Mouse (Mus musculus) lung, postnatal 10 days (tissue): ENCODE measurements around the gene Slc7a6.
A peak's percentile ranks its signal among the peaks of the same experiment; 100 is the strongest.

Experiments used
- DNase-seq: peaks from one replicate; pipeline ENCODE4 v3.0.0; 2021

The Slc7a6 gene

DNA sequence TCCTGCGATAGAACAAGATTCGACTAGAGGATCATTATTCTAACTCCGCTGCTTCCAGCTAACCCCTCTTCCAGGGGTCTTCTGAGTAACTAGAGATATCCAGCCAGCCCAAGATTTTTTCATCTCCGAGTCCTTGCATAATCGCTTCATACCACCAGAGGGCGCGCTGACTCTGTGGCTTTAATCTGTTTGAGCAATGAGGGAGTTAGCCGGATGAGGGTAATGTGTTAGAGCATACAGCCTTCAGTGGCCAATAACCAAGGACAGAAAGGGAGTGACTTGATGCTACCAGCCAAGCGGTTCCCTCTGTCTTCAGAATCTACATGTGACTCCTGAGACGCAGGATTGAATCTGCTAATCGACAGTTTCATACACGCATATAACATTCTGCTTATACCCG, 27.9 kb upstream of the Slc7a6 start:
- DNase-seq, result peak; percentile 90

DNA sequence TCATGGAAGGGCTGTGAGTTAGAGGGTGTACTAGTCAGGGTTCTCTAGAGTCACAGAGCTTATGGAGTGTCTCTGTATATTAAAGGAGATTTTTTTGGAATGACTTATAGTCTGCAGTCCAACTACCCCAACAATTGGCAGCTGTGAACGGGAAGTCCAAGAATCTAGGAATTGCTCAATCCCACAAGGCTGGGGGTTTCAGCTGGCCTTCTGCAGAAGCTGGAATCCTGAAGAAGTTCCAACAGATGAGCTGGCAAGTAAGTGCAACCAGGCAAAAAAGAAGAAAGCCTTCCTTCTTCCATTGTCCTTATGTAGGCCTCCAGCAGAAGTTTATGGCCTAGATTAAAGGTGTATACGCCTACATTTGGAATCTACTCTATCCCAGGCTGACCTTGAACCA, 23.3 kb upstream of the Slc7a6 start:
- peak; percentile 63 for DNase-seq

DNA sequence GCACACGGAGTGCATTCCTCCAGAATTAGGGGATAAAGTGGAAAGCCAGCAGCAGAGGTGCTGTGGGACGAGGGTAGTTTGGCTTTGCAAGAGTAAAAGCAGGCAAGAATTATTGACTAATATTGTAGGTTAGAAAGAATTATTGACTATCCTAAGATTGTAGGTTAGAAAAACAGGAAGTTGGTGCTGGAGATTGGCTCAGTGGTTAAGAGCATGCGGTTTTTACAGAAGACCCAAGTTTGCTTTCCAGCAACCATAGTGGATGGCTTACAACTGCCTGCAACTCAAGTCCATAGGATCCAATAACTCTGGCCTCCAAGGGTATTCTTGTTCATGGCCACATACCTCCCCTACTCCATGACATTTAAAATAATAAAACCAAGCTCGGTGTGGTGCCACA, 22.6 kb upstream of the Slc7a6 start:
- no peak for DNase-seq

DNA sequence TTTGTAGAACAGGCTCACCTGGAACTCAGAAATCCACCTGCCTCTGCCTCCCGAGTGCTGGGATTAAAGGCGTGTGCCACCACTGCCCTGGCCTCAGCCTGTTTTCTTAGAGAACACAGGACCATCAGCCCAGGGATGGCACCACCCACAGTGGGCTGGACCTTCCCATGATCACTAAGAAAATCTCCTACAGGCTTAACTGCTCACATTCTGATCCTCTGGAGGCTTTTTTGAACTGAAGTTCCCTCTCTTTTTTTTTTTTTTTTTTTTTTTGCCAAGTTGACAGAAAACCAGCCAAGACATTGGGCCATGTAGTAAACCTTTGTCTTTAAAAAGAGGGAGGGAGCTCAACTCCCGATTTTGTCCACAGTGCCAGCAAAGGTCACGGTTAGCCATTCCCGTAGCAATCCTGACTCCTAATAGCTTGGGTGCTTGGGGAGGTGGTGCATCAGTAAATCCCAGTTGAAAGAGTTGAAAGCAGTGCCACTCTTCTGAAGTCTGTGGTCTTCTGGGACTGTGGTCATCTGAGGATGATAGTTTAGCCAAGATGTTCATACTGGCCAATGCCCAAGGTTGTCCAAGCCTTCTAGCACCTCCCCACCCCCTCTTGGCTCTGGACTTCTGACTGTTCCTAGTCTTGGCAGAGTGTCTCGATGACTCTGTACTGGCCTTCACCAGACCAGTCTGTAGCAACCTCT, 20.6 kb upstream of the Slc7a6 start:
- DNase-seq, result peak; percentile 83

DNA sequence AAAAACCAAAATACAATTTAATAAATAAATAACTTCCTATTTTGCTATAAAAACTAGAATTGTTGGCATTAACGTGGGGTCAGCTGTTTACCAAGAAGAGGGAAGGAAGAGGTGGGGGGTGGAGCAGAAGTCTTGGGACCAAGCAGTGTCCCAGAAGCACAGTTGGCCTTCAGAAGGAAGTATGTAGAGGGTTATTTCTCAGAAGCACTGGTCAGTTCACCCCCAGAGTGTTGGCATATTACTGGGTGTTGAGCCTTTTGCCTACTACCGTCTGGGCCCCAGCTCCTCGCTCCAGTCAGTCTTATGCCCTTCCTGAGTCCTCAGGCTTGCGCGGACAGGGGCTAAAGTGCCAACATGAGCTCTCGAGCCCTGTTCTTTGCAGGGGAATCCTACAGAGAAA, 19.6 kb upstream of the Slc7a6 start:
- DNase-seq, result no peak

DNA sequence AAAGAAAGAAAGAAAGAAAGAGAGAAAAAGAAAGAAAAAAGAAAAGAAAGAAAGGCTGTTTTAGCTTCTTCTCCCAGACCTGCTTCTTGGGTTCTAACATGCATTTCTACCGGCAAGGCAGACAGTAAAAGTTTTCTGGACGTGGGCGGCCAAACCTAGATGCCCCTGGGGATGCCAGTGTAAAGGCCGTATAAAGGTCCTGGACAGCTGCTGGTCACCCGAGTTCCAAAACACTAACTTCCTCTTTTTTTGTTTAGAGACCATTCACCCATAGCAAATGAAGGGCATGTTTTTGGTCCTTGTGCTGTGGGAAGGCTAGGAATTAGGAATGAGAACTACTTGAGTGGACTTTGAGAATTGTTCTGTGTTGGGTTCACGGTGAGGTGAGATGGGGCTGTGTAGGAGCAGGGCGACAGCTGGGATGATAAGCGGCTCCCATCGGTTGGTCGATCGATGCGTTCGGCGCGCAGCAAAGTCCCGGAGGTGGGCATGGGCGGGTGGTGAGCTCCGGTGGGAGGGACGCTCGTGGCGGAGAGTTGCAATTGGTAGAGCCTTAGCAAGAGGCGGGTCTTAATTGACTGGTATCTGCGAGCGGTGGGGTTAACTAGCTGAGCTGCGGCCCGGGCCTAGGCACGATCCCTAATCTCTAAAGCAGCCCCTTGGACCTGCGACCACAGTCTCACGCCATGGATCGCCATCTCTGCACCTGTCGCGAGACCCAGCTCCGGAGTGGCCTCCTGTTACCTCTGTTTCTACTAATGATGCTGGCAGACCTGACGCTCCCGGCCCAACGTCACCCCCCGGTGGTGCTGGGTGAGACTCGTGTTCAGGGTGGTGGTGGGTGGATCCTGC, 18.6 kb upstream of the Slc7a6 start, which contains the start of gene Pla2g15:
Pla2g15 (plus strand) TSS at position 599 of the 852 bp plus-strand sequence.
- peak; percentile 96 for DNase-seq

DNA sequence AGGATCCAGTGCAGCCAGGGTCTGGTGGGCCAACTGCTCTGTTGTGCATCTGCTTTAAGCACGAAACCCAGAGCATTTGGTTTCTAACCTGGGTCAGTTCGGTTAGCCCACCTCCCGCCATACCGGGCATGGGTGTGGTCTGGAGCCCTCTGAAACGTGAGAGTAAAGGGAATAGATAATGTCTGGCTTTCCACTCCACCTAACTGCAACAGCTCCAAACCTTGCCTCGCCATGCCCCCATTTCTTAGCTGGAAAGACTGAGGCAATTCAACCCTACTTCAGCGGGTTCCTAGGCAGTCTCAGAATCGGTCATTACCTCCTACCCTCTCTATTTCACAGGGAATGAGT, 18.0 kb upstream of the Slc7a6 start:
- DNase-seq, result no peak

DNA sequence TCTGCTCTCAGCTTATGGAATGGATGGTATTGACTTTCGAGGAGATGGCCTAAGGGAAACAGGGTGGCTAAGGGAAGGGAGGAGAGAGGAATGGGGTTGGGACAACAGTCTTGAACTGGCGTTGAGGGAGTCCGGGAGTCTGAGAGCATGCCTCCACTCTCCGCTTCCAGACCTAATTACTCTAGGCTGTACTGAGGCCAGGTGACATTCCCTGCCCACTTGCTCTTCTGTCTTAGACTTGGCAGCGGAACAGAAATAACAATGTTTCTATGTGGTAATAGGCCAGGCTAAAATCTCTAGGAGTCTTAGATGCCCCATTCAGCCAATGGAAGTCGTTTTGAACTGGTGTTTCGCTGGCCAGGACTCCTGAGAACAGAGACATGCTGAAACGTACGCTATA, 17.6 kb upstream of the Slc7a6 start:
- no peak for DNase-seq

DNA sequence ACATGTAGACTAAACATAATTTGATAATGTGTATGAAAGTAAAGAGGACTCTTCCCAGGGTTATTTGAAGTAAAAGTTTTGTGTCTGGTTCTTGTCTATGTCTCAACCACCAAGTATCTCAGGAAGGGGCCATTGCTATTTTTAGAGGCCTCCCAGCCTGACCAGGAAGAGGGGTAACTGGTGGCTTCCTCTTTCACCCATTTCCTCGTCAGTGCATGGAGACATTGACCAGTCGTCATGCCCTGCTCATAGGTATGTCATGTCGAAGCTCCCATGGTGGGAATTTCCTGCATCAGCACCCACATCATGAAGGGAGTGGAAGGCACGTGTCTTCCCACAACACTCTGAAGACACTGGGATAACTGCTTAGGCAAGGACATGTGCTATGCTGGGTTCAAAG, 15.8 kb upstream of the Slc7a6 start:
- DNase-seq, result no peak

DNA sequence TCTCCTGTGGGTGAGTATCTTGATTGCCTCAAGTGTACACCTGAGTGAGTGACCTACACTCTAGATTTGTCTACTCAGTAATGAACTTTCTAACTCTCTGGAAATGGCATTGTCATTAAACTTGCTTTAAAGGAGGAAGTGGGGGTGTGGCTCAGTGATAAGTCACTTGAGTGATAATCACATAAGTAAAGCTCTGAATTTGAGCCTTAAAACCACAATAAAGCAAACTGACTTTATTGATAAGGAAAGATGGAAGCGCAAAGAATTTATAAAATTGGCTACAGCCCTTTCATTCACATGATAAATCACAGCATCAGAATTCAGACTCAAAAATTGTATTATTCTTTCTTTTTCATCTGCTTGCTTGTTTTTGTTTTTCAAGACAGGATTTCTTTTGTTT, 11.2 kb upstream of the Slc7a6 start:
- no peak for DNase-seq

DNA sequence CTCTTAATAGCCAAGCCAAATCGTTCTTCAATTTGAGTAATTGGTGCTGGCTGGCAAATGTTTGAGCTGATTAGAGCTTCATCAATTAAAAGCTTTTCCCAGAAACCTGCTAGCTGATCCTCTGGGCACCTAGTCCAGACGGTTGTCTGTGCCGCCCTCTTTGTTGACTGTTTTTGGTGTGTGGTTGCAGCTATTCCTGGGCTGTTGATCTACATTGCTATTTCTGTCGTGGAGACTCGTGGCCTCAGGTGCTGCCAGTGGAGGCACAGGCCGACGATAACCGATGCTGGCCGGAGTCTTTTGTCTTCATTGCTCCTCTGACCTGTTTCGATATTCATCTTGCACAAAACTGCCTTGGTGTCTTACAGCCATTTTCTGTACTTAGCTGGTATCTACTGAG, 10.3 kb upstream of the Slc7a6 start:
- DNase-seq, result no peak

DNA sequence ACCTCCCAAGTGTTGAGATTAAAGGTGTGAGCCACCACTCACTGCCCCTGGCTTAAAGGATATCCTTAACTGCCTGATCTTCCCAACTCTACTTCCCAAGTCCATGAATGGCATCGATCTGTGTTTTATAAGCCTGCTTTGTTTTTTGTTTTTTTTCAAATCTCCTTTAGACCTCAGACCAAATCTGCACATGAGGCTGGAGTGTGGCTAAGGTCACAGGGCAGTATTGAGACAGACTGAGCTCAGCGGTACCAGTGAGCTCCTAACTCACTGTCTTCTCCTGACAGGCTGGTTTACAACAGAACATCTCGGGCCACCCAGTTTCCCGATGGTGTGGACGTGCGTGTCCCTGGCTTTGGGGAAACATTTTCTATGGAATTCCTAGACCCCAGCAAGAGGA, 8.8 kb upstream of the Slc7a6 start:
- no peak for DNase-seq

DNA sequence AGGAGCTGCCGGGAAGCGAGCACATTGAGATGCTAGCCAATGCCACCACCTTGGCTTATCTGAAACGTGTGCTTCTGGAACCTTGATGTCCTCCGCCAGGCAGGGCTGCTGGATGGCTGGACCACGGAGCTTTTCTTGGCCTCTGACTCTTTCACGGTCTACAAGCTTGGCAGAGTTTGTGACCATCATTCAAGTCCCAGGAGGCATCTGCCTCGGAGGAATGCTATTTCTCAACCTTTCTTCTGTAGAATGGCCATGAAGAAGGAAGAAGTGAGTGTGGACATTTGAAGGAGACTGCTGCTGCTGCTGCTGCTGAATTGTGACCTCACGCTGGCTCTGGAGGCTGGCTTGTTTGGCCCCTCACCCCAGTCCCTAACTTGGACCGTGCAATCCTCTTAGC, 5.4 kb upstream of the Slc7a6 start:
- no peak for DNase-seq

DNA sequence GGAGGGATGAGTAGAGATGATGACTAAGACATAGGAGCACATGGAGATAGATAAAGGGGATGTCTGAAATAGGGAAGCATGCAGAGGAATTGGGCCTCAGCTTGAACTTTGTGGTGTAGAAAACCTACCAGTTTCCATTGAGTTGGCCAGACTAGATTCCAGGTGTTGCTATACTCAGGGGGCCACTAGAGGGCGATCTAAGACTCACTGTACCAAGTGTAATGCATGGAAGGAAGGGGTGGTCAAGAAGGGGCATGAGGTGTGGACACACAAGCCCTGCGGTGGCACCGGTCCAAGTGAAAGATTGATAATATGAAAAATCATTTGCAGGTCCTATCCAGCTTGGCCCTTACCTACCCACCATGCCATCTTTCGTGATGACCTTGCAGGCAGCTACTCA, 3.2 kb upstream of the Slc7a6 start:
- peak; percentile 82 for DNase-seq

DNA sequence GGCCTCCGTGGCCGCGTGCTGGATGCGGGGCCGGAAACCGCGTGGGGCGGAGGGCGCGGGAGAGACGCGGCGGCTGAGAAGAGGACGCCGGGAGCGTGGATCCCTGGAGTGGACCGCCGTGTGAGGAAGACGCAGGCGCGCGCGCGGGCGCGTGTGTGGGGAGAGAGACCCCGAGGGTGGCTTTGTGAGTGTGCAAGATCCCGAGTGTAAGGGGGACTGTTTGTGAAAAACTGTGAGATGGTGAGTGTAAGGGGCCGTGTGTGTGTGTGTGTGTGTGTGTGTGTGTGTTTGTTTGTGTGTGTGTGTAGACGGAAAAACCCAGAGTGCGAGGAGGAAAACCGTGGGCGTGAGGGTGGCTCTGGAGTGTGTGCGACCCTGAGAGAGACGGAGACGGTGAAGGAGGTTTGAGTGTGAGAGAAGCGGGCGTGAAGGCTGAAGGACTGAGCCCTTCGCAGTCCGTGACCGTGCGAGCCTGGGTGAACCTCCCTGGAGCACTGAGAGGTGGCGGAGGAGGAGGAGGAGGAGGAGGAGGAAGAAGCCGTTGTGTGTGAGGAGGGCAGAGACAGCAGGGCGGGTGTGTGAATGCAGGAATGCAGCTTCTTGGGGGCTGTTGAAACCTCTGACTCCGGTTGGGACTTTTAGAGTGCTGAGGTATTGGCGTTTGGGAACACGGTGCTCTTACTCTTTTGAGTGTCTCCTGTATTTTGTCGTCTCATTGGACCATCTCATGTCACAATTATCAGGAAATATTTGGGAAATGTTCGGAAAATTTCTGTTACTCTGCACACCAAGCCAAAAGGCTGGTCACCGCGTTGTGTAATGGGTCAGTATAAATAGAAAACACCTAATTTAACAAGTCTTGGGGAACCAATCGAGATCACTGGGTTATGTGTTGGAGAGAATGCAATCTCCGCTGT, 618 bp downstream of the Slc7a6 start:
- DNase-seq, result peak; percentile 46

DNA sequence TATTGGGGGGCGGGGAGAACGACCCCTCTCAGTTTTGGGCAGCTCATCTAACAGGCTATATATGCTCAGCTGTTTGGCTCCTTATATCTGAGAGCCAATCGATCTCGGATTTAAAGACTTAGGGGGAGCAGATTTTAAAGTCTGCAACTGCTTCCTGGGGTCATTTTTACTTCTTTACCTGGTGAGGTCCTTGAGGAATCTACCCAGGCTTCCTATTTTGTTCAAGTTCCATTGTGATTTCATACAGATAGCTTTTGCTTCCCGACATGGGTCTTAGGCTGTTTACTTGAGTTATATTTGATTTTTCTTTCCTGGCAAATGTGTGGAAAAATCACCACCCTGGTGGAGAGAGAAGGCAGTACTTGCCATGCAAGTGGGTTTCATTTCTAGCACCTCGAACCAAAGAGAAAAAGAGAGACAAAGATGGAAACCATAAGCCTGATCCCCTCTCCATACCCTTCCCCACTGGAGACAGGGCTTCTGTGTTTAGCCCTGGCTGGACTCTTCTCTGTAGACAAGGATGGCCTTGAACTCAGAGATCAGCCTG, 1.4 kb downstream of the Slc7a6 start:
- no peak for DNase-seq

DNA sequence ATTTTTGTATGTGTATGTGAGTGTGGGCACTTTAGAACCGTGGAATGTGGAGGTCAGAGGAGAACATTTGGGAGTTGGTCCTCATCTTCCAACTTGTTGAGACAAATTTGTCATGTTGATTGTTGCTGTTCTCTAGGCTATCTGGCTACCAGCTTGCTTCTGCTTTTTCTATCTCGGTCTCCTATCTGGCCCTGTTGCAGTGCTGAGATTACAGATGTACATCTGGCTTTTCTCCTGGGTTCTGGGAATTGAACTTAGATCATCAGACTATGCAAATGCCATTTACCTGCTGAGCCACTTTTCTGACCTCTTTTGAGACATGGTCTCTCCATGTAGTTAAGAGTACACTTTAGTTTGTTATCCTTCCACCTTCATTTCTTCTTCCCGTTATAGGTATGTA, 4.9 kb downstream of the Slc7a6 start:
- no peak for DNase-seq

DNA sequence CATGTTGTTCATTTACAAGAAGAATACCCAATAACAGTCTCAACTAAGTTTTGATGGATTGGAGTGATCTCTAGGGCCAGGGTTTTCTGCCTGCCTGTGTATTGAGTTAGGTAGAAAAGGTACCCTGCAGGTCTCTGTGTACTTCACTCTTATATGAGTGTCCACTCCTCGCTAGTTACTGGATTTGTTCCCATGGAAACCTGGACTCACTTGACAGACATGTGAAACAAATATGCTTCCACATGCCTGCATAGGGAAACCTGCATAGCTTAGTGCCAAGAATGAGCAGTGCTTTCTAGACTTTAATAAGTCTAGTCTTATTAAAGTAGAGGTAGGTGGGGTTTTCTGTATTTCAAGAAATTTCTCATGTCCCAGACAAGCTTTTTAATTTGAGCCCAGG, 8.2 kb downstream of the Slc7a6 start:
- peak; percentile 15 for DNase-seq

DNA sequence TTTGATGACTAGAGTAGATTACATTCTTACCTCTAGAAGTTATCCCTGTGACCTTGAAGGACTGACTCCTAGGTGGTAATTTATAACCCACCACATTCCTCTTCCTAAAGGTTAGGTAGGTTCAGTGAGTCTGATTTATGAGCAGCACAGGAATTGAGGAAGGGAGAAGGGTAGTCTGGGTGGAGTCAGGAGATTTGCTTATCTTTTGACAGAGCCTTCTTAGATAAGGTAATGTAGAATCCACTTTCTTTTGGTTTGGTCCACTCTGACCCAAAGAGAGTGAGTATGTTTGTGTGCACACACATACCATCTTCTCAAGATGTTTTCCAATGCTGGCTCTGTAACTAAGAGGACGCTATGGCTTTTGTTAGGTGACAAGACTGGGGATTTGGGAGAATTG, 8.9 kb downstream of the Slc7a6 start:
- no peak for DNase-seq

DNA sequence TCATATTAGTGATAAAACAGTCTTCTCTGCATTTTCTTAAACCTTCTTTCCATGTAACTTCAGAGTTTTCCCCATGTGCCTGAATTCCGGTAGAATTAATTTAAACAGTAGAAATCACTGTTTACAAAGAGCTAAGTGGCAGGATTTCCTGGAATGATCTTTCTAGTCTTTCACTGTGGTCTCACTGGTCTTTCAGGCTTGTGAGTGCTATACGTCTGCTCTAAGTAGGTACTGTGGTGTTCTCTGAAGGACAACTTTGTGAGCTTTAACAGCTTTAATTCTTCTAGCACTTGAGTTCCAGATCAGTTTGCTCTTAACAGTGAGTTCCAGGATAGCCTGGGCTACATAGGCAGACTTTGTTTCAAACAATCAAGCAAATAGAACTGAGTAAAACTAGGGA, 9.8 kb downstream of the Slc7a6 start:
- DNase-seq, result no peak

DNA sequence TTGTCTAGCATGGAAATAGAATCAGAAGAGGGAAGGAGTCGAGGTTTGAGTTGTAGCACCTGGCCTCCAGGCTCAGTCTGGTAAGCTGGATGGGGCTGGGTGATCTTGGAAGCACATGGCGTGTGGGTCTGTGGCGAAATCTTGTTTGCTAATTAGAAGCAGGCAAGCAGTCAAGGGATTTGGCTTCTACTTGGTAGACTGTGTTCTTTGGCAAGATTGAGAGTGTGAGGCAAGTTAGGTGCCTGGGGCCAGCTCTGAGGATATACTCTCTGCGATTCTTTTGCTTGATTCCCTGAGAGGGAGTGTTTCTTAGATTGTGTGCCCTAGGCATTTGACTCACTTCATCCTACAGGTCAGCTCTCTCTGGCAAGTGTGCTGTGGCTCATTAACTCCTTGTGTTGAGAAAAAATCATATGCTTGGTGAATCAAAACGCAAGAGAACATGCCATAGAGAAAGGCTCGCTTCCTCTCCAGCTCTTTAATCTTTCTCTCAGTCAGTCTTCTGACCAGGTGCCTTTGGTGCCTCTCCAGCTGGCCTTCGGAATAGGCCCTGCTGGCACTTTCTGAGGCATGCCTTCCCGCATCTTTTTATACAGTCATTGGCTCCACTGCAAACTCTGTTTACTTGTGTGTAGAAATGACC, 17.1 kb downstream of the Slc7a6 start:
- DNase-seq, result peak; percentile 44

DNA sequence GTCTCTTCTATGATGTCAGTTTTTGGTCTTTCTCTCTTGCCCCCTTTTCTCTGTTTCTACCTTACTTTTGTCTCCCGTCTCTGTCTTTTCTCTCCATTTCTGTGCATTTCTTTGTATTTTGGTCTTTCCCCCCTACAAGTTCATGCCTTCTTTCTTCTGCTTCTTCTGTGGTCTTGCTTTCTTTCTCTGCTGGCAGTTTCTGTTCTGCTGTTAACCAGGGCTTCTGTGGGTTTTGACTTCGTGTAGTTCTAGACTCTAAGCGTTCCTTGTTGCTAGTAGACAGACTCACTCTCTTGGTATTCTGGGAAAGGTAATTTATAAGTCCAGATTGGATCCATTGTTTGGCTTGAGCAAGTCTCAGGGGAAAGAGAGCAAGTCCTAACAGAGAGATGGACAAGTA, 17.7 kb downstream of the Slc7a6 start:
- DNase-seq, result no peak

DNA sequence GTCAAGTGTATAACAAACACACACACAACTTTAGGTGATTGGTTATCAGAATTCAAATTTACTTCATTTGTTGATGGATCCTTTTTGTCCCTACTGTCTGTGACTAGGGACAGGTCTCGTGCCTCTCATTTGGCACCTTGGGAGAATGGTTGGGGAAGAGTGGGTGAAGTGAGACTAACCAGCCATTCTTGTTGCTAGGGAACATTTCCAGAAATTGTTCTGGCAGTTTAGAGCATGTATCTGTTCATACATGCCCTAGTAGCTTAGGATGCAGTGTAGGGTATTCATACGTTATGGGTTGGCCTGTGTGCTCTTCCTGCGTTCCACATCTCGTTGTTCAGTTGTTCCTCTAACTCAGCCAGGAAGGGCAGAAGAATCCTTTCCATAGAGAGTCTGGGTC, 20.5 kb downstream of the Slc7a6 start:
- no peak for DNase-seq
